Mouse (Mus musculus): ENCODE measurements around the gene Kpna2.
"Not testable (repeated sequence)": the region's sequence is repeated elsewhere in the genome, so short reads cannot be mapped to it uniquely, and the experiment has no call there.

The Kpna2 gene

DNA sequence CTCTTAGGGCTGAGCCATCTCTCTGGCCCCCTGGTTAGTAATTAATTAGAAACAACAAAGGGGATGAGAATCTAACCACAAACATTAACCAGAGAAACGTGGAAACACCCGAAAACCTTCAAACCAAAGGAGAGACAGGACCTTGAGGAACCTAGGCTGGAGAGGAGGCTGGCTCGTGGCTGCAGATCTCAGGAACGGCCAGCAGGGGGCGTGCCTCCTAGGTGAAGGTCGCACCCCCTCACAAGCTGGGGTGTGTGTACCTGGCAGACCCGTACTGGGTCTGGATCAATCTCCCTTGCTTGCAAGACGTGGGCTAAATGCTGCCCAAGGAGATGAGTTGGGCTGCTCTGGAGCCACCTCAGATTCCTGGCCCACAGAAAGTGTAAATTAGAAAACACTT is 19.3 kb upstream of the Kpna2 start:
- no peak for DNase-seq (ENCODE audit: low read depth, low spot score)

- DNase-seq (ENCODE audit: low read depth, low spot score) = no peak
These were observed 18.1 kb upstream of the Kpna2 start for GRCm38 (mm10) chr11:107017339-107017886.

- no peak for DNase-seq (ENCODE audit: low read depth, low spot score)
These were observed 17.6 kb upstream of the Kpna2 start for GRCm38 (mm10) chr11:107016893-107017292.

DNA sequence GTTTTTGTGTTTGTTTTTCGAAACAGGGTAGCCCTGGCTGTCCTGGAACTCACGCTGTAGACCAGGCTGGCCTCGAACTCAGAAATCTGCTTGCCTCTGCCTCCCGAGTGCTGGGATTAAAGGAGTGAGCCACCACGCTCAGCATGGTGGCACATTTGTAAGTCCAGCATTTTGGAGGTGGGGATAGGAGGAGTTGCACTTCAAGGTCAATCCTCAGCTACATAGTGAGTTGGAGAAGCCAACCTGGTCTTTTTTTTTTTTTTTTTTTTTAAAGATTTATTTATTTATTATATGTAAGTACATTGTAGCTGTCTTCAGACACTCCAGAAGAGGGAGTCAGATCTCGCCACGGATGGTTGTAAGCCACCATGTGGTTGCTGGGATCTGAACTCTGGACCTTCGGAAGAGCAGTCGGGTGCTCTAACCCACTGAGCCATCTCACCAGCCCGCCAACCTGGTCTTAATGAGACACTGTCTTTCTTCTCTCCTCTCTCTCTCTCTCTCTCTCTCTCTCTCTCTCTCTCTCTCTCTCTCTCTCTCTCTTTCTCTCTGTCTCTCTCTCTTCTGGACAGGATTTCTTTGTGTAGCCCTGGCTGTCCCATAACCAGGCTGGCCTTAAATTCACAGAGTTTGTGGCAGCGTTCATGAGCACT is 16.3 kb upstream of the Kpna2 start:
- DNase-seq (ENCODE audit: low read depth, low spot score) = not testable (repeated sequence)

DNA sequence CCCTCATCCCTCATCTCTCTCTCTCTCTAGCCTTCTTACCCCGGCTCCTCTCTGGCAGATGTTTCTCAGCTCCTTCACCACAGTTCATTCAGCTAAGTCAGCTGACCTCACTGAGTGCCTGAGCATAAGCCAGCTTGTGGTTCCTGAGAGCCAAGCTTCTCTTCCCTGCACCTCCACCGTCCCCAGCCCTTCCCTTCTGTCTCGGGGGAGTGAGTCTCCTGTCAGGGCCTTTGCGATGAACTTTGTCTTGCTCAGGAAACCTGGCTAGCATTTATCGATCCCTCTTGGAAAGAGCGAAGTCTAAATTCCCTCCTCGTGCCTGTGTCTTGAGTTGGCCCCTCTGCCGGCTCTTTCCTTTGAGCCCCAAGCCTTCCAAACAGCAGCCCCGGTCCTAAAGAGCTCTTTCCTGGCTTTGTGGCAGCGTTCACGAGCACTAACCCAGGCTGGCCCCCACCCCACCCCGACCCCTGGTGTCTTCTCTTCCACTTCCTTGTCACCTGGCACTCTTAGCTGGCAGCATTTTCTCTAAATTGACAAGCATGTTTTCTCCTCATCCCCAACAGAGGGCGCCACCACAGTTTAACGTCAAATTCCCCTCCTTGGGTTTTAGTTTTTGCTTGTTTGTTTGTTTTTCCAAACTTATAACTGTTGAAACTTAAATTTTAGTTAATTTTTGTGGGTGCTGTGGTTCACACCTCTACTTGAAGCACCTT is 15.4 kb upstream of the Kpna2 start:
- DNase-seq (ENCODE audit: low read depth, low spot score) = no peak

GRCm38 (mm10) chr11:107014020-107014585 is 14.8 kb upstream of the Kpna2 start:
- DNase-seq (ENCODE audit: low read depth, low spot score) = no peak

GRCm38 (mm10) chr11:107012324-107013017 is 13.1 kb upstream of the Kpna2 start:
- DNase-seq (ENCODE audit: low read depth, low spot score) = peak; percentile 98

DNA sequence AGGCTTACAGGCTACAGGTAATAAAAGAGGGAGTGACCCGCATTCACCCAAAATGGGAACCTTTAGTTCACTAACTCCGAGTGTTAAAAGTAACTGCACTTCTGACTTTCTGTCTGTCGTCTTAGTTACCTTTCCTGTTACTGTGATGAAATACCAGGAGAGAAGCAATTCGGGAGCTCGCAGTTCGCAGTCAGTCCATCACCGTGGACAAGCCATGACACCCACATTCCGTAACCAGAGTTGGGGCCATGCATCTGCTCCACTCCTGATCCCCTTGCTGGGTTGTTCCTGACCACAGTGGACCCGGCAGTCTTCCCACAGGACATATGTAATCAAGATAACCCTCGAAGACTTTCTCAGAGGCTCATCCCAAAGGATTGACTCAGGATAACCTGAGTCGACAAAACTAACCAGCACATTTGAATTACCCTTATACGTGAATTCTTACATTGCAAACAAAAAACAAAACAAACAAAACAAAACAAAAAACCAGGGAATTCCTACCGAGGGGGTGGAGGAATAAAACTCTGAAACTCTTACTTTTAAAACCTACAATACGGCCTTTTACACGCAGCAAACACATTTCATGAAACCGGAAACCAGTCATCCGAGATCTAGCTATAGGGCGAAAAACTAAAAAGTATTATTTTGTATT is 12.5 kb upstream of the Kpna2 start:
- DNase-seq (ENCODE audit: low read depth, low spot score) = no peak

DNA sequence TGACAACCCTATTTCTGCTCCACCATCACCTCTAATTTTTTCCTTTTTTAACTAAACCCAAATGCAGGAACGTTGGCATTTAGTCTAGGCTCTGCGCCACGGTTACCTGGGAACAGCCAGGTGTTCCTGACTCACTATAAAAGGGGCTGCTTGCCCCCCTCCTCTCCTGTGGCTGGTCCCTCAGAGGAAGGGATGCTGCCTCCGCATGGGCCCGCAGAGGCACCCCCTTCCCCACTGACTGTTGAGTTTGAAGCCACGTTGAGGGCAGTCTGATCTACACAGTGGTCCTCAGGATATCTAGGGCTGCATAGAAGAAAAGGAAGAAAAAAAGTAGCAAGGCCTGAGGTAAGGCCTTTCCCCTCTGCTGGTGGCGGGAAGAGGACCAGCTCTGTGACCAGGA is 11.8 kb upstream of the Kpna2 start:
- no peak for DNase-seq (ENCODE audit: low read depth, low spot score)

- no peak for DNase-seq (ENCODE audit: low read depth, low spot score)
These were observed 11.1 kb upstream of the Kpna2 start for GRCm38 (mm10) chr11:107010447-107010846.

GRCm38 (mm10) chr11:107005538-107005937 is 6.2 kb upstream of the Kpna2 start:
- DNase-seq (ENCODE audit: low read depth, low spot score) = no peak

- peak; percentile 53 for DNase-seq (ENCODE audit: low read depth, low spot score)
These were observed 2.7 kb upstream of the Kpna2 start for GRCm38 (mm10) chr11:107001760-107002675.

GRCm38 (mm10) chr11:106999949-107000513 is 690 bp upstream of the Kpna2 start:
- DNase-seq (ENCODE audit: low read depth, low spot score) = no peak

- peak; percentile 36 for DNase-seq (ENCODE audit: low read depth, low spot score)
These were observed 640 bp downstream of the Kpna2 start for GRCm38 (mm10) chr11:106998651-106999150.

- DNase-seq (ENCODE audit: low read depth, low spot score) = no peak
These were observed 1.4 kb downstream of the Kpna2 start for GRCm38 (mm10) chr11:106997976-106998375.

GRCm38 (mm10) chr11:106996492-106996891 is 2.8 kb downstream of the Kpna2 start:
- DNase-seq (ENCODE audit: low read depth, low spot score) = not testable (repeated sequence)

GRCm38 (mm10) chr11:106994246-106995085 is 4.9 kb downstream of the Kpna2 start:
- DNase-seq (ENCODE audit: low read depth, low spot score) = no peak

DNA sequence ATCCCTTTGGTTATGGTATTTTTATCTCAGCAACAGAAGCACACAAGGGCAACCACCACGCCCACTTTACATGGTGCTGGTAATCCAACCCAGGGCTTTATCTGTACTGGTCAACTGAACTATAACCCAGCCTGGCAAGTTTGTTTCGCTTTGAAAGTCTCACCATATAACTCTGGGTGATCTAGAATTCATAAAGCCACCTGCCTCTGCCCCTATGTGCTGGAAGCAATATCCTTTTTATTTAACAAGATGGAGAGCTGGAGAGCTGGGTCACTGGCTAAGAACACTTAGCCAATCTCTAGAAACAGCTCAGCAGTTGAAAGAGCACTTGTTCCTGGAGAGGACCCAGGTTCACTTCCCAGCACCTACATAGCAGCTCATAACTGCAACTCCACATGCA is 12.0 kb downstream of the Kpna2 start:
- DNase-seq (ENCODE audit: low read depth, low spot score) = no peak
